Mouse (Mus musculus): Measurements from ENCODE around the gene Med16.

Gene Med16

GRCm38 (mm10) chr10:79883297-79884084, 25.2 kb downstream of the Med16 start:
- DNase-seq, result peak; percentile 87 to 91

DNA sequence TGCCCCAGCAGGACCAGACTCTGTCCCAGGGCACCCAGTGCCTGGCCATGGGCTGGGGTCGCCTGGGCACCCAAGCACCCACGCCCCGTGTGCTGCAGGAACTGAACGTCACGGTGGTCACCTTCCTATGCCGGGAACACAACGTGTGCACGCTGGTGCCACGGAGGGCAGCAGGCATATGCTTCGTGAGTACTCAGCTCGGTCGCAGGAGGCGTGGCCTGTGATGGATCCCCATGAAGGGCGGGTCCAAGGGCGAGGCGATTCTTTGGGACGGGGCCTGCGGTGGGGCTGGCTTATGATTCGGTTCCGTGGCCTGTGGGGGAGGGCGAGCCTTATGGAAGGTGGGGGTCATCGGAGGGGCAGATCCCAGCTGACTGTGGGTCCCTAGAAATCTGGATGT, 26.7 kb downstream of the Med16 start:
- DNase-seq, result peak in 1 of 2 experiments; percentile 40

- no peak for DNase-seq
These were observed 28.0 kb downstream of the Med16 start for GRCm38 (mm10) chr10:79880721-79881120.

DNA sequence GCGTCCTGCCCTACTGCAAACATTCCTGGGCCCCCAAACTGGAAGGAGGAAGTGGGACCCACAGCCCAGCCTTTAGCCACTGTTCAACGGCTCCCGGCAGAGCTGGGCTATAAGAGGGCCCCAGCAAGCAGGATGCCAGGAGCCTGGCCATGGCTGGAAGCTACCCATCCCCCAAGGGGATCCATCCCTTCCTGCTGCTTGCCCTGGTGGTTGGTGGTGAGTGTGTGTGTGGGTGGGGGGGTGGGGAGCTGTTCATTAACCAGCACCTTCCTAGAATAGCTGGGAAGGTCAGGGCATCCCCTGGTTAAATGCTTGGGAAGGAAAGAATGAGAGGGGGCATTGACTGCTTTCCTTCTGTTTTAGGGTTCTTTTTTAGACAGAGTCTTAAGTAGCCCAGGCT, 29.2 kb downstream of the Med16 start:
- DNase-seq, result no peak

DNA sequence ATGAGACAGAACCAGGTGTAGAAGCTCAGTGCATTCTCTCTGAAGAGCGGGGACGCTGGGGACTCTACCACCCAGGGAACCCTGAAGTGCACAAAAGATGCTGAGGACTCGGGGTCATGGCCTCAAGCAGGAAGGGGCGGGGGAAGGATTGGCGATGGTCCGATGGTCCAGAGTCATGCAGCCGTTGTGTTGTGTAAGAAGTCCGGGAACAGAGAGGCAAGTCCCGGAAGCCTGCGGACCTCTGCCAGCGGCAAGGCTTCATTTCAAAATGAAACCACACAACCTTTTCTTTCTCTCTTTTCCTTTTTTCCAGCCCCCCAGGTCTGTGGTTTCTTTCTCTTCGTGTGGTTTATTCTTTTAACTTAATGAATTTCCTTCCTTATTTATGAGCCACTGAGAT, 31.0 kb downstream of the Med16 start:
- no peak for DNase-seq

- DNase-seq, result no peak
These were observed 31.5 kb downstream of the Med16 start for GRCm38 (mm10) chr10:79877174-79877573.

GRCm38 (mm10) chr10:79874290-79874862, 34.3 kb downstream of the Med16 start, which contains the start of the genes Prtn3 and Plppr3:
Gene Prtn3, plus strand, starts transcription at chr10:79874476.
Gene Plppr3, minus strand, starts transcription at chr10:79874634.
- DNase-seq, result peak; percentile 64 to 68

GRCm38 (mm10) chr10:79873715-79874289, 34.9 kb downstream of the Med16 start:
- no peak for DNase-seq

DNA sequence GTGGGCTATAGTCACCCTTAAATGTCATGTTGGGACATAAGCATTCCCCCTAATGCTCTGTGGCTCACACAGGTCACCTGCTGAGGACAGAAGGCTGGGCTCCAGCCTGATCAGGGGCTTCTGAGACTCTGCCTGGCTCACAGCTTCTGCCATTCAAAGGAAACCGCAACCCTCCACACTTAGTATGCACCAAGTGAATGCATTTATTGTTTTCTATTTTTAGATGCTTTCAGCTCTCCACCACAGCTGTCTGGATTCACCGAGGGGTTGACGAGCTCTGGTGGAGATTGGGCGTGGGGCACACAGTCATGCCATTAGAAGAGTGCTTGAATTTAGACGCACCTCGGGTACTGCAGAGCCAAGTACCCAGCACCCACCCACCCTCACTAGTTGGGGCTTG, 35.4 kb downstream of the Med16 start:
- DNase-seq, result no peak

DNA sequence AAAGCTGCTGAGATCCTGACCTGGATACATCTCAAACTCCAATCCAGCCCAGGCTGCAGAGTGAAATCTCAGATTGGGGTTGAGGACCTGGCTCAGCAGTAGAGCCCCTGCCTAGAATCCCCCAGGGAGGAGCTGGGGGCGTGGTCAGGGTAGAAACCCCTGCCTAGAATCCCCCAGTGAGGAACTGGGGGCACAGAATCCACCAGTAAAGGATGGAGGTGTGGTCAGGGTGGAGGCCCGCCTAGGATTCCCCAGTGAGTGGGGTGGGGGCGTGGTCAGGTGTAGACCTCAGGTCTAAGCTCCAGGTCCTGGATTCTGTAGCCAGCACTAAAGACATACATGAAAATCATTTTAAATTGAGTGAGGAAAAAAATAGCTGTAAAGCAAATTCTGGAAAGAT, 35.9 kb downstream of the Med16 start:
- DNase-seq, result no peak

DNA sequence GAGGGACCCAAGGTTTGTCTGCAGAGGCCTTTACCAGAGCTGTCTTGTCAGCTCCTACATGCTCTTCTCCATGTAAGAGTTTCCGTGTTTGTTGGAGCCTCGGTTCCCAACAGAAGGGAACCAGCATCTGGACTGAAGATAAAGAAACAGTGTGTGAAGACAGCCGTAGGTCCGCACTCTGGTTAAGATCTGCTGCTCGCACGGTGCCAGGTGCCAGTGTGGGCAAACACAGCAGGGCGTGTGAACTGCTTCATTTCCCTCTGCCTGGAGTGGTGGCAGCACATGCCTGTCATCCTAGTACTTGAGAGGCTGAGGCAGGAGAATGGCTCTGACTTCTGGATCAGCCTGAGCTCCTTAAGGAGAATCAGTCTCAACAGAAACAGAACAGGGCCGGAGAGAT, 36.9 kb downstream of the Med16 start:
- no peak for DNase-seq

- DNase-seq, result no peak
These were observed 42.1 kb downstream of the Med16 start for GRCm38 (mm10) chr10:79866601-79867000.

- peak; percentile 63 to 66 for DNase-seq
These were observed 42.9 kb downstream of the Med16 start for GRCm38 (mm10) chr10:79865801-79866295.

DNA sequence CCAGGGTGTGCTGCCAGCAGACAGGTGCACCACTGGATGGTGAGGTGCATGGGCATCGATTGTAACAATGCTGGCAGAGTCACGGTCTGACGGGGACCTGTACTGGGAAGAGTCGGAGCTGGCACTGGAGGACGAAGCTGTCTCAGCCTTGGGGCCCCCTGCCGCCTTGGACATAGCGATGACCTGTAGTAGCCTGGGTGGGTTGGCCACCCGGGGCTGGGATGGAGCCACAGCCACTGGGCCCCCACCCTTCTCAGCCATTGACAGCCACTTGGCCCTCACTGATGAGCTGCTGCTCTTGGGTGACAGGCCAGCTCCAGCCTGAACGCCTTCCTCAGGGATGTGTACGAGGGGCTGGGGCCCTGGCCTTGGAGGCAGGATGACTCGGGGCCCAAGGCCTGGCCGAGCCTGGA, 43.5 kb downstream of the Med16 start:
- no peak for DNase-seq

DNA sequence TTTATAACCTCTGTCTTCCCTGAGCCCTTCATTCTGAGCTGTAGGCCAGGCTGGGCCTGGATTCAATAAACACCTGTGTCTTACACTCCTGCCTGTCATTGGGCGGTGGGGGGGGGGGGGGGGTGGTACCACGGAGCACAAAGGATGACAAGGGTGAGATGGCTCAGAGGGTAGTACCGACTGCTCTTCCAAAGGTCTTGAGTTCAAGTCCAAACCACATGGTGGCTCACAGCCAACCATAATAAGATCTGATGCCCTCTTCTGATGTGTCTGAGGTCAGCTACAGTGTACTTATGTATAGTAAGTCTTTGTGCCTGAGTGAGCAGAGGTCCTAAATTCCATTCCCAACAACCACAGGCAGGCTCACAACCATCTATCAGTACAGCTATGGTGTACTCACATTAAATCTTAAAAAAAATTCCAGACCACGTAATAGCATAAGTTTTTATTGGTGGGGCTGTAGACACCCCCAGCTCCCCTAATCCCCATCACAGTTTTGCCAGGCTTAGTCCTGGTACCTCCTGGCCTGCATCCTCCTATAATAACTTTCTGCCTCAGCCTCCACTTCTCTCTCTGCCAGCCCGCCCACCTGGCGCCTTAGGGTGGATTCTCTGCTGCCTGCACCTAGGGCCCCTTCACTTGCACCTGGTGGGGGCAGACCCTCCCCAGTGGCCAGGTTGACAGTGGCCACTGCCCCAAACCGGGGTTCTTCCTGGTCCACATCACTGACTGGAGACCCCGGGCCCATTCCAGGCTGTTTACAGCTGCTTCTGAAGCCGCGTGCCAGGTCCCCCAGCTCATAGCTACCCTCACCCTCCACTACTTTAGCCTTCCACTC, 44.2 kb downstream of the Med16 start:
- DNase-seq, result no peak

GRCm38 (mm10) chr10:79862925-79863324, 45.8 kb downstream of the Med16 start:
- DNase-seq, result peak in 1 of 2 experiments; percentile 30

GRCm38 (mm10) chr10:79862049-79862788, 46.5 kb downstream of the Med16 start:
- DNase-seq, result peak in 1 of 2 experiments; percentile 27

DNA sequence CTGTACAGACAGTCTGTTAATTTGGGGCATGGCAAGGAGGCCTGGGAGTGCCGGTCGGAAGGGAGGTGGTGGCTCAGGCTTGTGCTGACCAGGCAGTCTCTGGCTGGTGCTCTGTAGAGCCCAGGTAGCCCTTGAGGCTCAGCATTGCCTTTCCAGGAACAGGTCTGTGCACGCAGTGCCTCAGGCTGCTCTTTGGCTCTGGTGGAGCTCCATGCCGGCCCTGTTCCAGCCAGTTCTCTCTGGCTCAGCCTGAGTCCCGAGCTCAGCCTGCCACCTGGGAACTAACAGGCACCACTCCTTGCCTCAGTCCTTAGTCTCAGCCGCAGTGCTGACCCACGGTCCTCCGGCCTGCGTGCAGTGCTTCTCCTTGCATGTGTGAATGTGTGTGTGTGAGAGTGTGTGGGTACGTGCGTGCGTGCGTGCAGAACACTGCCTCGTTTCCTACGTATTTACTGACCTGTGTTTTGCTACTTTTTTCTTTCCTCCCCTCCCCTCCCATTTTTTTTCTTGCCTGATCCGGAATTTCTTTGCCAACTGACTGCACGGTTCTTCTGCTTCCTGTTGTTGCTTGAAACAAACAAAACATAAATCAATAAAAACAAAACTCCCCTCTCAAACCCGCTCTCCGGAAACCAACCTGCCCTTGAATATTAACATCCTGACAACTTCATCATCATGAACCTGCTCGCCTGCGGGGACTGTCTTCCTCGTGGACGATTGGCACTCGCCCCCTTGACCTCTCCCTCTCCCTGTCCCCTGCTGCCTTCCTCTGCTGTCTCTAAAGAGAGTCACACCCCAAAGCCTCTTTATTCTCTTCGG, 47.3 kb downstream of the Med16 start:
- DNase-seq, result peak; percentile 84 to 86

DNA sequence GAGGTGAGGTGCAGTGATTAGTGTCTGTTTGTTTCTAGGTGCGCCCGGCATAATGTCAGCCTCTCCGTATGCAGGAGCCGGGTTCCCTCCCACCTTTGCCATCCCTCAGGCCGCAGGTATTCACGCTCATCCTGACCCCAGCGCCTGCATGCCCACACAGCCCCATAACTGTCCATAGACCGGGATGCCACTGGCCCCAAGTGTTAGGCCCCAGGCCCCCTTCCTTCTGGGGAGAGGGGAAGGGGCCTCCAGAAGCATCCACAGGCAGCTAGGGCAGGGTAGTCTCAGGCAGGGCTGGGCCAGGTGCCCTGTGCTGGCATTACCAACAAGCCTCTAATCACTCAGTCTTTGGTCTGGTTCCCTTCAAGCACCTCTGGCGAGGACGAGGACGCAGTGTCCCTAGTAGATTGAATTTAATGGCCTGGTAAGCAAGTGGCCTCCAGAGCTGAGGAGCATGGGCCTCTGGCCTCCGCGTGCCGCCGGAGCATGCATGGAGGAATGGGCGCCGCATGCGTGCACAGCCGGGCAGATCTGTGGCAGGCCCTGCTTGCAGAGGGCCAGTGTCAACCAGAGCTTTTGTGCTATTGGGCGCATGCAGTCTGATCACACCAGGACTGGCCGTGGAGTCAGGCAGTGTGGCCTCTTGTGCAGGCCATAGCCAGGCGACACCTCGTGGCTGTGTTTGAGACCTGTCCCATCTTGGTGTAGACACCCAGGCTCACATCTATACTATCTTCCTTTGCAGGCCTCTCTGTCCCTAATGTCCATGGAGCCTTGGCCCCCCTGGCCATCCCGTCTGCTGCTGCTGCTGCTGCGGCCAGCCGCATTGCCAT, 48.4 kb downstream of the Med16 start:
- DNase-seq, result no peak

GRCm38 (mm10) chr10:79859116-79859515, 49.6 kb downstream of the Med16 start:
- DNase-seq, result peak; percentile 39 to 42

All from cerebellum, postnatal 25 days (tissue).